Mouse (Mus musculus) adrenal gland, postnatal 4 days (tissue): ENCODE results near the gene Cbx2. TPM values are rescaled to one million over a fixed set of nuclear protein-coding genes. Genes with fewer than 3 reads are reported as not detected.

Source experiments
- DNase-seq, 2 experiments: peaks; one replicate each; pipeline ENCODE4 v3.0.0; 2021 to 2022; ENCODE audit warnings: low spot score in 2 of 2, mixed read lengths in 2 of 2
- total RNA-seq, 2 experiments: library from RNA; stranded (reverse); gene quantifications; 2 replicates each; pipeline ENCODE4 v1.2.3; 2021

Gene Cbx2
- total RNA-seq, 2 experiments from 2014 or later = 9.5 to 10.1 TPM

- DNase-seq = no peak
Measured at GRCm38 (mm10) chr11:119056301-119057211, 33.8 kb downstream of the Cbx2 start.

- no peak for DNase-seq
Measured at GRCm38 (mm10) chr11:119057291-119057690, 34.5 kb downstream of the Cbx2 start.

- DNase-seq = no peak
Measured at GRCm38 (mm10) chr11:119058041-119058995, 35.6 kb downstream of the Cbx2 start.

- DNase-seq = no peak
Measured at GRCm38 (mm10) chr11:119059256-119059655, 36.5 kb downstream of the Cbx2 start.

GRCm38 (mm10) chr11:119066841-119067240 lies 44.1 kb downstream of the Cbx2 start:
- no peak for DNase-seq

- DNase-seq = no peak
Measured at GRCm38 (mm10) chr11:119072239-119072638, 49.5 kb downstream of the Cbx2 start.

GRCm38 (mm10) chr11:119072986-119073385 lies 50.2 kb downstream of the Cbx2 start:
- no peak for DNase-seq

- DNase-seq = no peak
Measured at GRCm38 (mm10) chr11:119073876-119074433, 51.2 kb downstream of the Cbx2 start.

- no peak for DNase-seq
Measured at GRCm38 (mm10) chr11:119075805-119076204, 53.0 kb downstream of the Cbx2 start.

- DNase-seq = no peak
Measured at GRCm38 (mm10) chr11:119077755-119078154, 55.0 kb downstream of the Cbx2 start.

- peak in 1 of 2 experiments; percentile 55 for DNase-seq
Measured at GRCm38 (mm10) chr11:119078691-119079444, 56.1 kb downstream of the Cbx2 start.

GRCm38 (mm10) chr11:119079445-119079837 lies 56.7 kb downstream of the Cbx2 start:
- no peak for DNase-seq

- DNase-seq = no peak
Measured at GRCm38 (mm10) chr11:119080461-119081147, 57.8 kb downstream of the Cbx2 start.

Other genes starting within 250 kb of the Cbx2 start
- gene Rbfox3, start 111.4 kb upstream of the Cbx2 start, total RNA-seq = 1 to 10 TPM; 6.6 to 8.2 TPM
- gene Enpp7, start 34.8 kb upstream of the Cbx2 start, total RNA-seq = not detected
- 10 to 100 TPM; 10.8 to 15.5 TPM for gene Cbx8, start 18.0 kb downstream of the Cbx2 start, total RNA-seq
- gene Cbx4, start 63.3 kb downstream of the Cbx2 start, total RNA-seq = 10 to 100 TPM; 69.7 to 76.8 TPM
- gene Tbc1d16, start 205.5 kb downstream of the Cbx2 start, total RNA-seq = 10 to 100 TPM; 25.9 to 29.7 TPM
- gene Ccdc40, start 205.6 kb downstream of the Cbx2 start, total RNA-seq = 1 to 10 TPM; 2.0 to 2.6 TPM
- 10 to 100 TPM; 87.5 to 87.7 TPM for gene Gaa, start 244.9 kb downstream of the Cbx2 start, total RNA-seq